Mouse (Mus musculus) stomach, postnatal 0 days (tissue): ENCODE measurements around the gene Gm49392.

ENCODE experiments used
- CTCF ChIP-seq: IDR thresholded peaks from 2 replicates; pipeline ENCODE4 v1.5.1; 2016; ENCODE audit warnings: antibody characterized with exemption, low read depth, mild to moderate bottlenecking, moderate library complexity
- EP300 ChIP-seq: optimal IDR thresholded peaks from 2 replicates; pipeline ENCODE3; 2016; ENCODE audit warnings: antibody characterized with exemption

GRCm38 (mm10) chr13:60864281-60864680 is 32.4 kb downstream of the Gm49392 start, which contains the start of gene 4930486L24Rik:
- TF ChIP-seq CTCF (no peak), EP300 (no peak)
